Mouse (Mus musculus) ES-E14 (cell line): Measurements from ENCODE around the gene Paqr7. TPM values are rescaled to one million over a fixed set of nuclear protein-coding genes. Genes with fewer than 3 reads are reported as not detected.

Source experiments
- DNase-seq: peaks from one replicate; pipeline ENCODE4 v3.0.0-alpha.2; 2013; ENCODE audit warnings: low read depth, low spot score
- H3K27ac ChIP-seq: 2 replicates; pipeline ENCODE4 v1.5.1; 2012; ENCODE audit warnings: low read depth, mild to moderate bottlenecking, low read length, moderate library complexity, mixed read lengths; ENCODE audit not compliant: poor library complexity, insufficient read depth, severe bottlenecking
- H3K36me3 ChIP-seq: 2 replicates; pipeline ENCODE4 v1.6.1; 2012; ENCODE audit warnings: mild to moderate bottlenecking, low read length, moderate library complexity, mixed read lengths; ENCODE audit not compliant: control insufficient read depth, poor library complexity, insufficient read depth, severe bottlenecking
- H3K4me1 ChIP-seq, 2 experiments: fragments of 150-350 bp in 1 of 2; sonication (generic) in 1 of 2; 2 replicates each; pipeline ENCODE4 v1.6.1; 2012; ENCODE audit warnings: low read length in 2 of 2, mild to moderate bottlenecking in 1 of 2, mixed read lengths in 1 of 2; ENCODE audit not compliant: control insufficient read depth in 2 of 2, insufficient read depth in 2 of 2, poor library complexity in 1 of 2
- H3K4me3 ChIP-seq, 2 experiments: fragments of 150-350 bp in 1 of 2; sonication (generic) in 1 of 2; 2 replicates each; pipeline ENCODE4 v1.5.1; 2012; ENCODE audit warnings: low read length in 2 of 2, low read depth in 1 of 2, mild to moderate bottlenecking in 1 of 2, mixed read lengths in 1 of 2; ENCODE audit not compliant: insufficient read depth in 1 of 2, poor library complexity in 1 of 2, severe bottlenecking in 1 of 2
- H3K9ac ChIP-seq: 2 replicates; pipeline ENCODE4 v1.6.1; 2012; ENCODE audit warnings: low read depth, mild to moderate bottlenecking, low read length, mixed read lengths; ENCODE audit not compliant: poor library complexity, insufficient read depth, severe bottlenecking
- H3K9me3 ChIP-seq: fragments of 150-350 bp; sonication (generic); 2 replicates; pipeline ENCODE4 v1.6.1; 2012; ENCODE audit warnings: low read depth, mild to moderate bottlenecking, low read length; ENCODE audit not compliant: control insufficient read depth, insufficient read depth
- CHD2 ChIP-seq: IDR thresholded peaks from 2 replicates; pipeline ENCODE4 v1.6.1; 2014; ENCODE audit warnings: mild to moderate bottlenecking, low read depth, low read length, inconsistent platforms
- HCFC1 ChIP-seq: IDR thresholded peaks from 2 replicates; pipeline ENCODE4 v1.6.1; 2012; ENCODE audit warnings: low read length, inconsistent platforms, borderline replicate concordance; ENCODE audit not compliant: insufficient read depth
- MAFK ChIP-seq: IDR thresholded peaks from 2 replicates; pipeline ENCODE4 v1.6.1; 2014; ENCODE audit warnings: mild to moderate bottlenecking, low read depth, low read length, inconsistent platforms; ENCODE audit not compliant: insufficient read depth
- ZC3H11A ChIP-seq: IDR thresholded peaks from 2 replicates; pipeline ENCODE4 v1.6.1; 2012; ENCODE audit warnings: low read depth, mild to moderate bottlenecking, inconsistent platforms, low read length, borderline replicate concordance
- ZNF384 ChIP-seq: IDR thresholded peaks from 2 replicates; pipeline ENCODE4 v1.6.1; 2012; ENCODE audit warnings: low read depth, low read length, inconsistent platforms
- in situ Hi-C, 2 experiments: fragments of 600-800 bp; cut with MboI; formaldehyde crosslinking; loops; one replicate each; pipeline ENCODE4 v1.15.1; 2025; ENCODE audit warnings: low sequenced_read_pairs in 2 of 2, inconsistent platforms in 1 of 2; ENCODE audit not compliant: unreplicated experiment in 2 of 2
- total RNA-seq: library from RNA; depleted of rRNA; stranded (reverse); fragments of 300-350 nt; gene quantifications from 2 replicates; pipeline ENCODE4 v1.2.3, GENCODE M21; 2012

Gene Paqr7
- total RNA-seq, 1 experiment, result 4.8 TPM

DNA sequence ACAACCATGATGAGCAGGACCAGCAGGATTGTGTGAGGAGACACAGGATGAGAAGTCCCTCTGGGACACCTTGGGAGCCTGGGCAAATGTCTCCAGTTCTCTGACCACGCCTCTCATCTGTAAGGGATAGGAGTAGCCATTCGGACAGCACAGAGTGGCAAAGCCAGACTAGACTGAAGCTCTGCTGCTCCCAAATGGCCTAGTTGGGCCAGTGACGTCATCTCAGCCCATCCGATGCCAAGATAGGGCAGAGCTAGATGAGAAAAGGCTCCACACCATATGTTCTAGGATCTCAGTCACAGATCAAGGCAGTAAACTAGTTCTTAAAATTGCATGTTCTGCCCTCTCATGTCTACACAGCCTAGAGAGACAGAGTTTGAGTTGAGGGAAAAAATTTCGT is 37.6 kb upstream of the Paqr7 start:
- DNase-seq, result no peak
- Histone ChIP-seq H3K27ac (no peak overlapping the region), H3K4me3 (no peak overlapping the region), H3K9me3 (no peaks in the 10 kb centered on the region), H3K4me1 (peaks cover 12 to 24% of the 10 kb centered on the region in 2 experiments), H3K36me3 (no peaks in the 10 kb centered on the region), H3K9ac (no peak overlapping the region)
- TF ChIP-seq CHD2 (no peak), ZNF384 (no peak), ZC3H11A (no peak), HCFC1 (no peak), MAFK (no peak)
- in situ Hi-C loops, result no loop called here

GRCm38 (mm10) chr4:134460277-134460676 is 36.2 kb upstream of the Paqr7 start:
- no peaks in the 10 kb centered on the region for H3K36me3 ChIP-seq
- no peak for TF ChIP-seq CHD2
- no peak for TF ChIP-seq ZC3H11A
- no peak for TF ChIP-seq HCFC1
- no peak for TF ChIP-seq MAFK
- TF ChIP-seq ZNF384, result no peak
- H3K27ac ChIP-seq, result no peak overlapping the region
- in situ Hi-C loops, result no loop called here
- no peak overlapping the region for H3K9ac ChIP-seq
- no peaks in the 10 kb centered on the region for H3K9me3 ChIP-seq
- peaks cover 9 to 18% of the 10 kb centered on the region in 2 experiments for H3K4me1 ChIP-seq
- no peak for DNase-seq
- no peak overlapping the region for H3K4me3 ChIP-seq

DNA sequence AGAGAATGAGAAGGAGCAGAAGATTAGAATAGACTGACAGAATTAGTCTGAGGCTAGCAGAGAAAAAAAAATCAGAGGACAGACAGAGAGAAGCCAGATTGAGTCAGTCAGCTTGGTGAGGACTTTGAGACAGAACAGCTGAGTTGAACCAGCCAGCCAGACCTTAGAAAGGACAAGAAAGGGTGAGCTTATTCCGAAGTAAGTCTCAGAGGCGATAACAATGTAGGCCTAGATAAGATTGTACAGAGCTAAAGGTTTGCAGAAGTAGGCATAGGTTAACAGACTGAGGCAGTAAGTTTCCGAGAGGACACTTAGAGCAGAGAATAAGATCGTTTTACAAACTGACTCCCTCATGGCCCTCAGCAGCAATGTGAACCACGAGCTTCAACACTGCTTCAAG is 35.2 kb upstream of the Paqr7 start:
- TF ChIP-seq ZNF384, result no peak
- TF ChIP-seq HCFC1, result no peak
- no peak for TF ChIP-seq CHD2
- no peak for TF ChIP-seq ZC3H11A
- no peak for TF ChIP-seq MAFK
- Histone ChIP-seq H3K9me3 (no peaks in the 10 kb centered on the region), H3K4me1 (peaks cover 9 to 19% of the 10 kb centered on the region in 2 experiments; a peak in 3 of 4 replicates), H3K27ac (no peak overlapping the region), H3K36me3 (no peaks in the 10 kb centered on the region), H3K4me3 (no peak overlapping the region), H3K9ac (no peak overlapping the region)
- in situ Hi-C loops, result no loop called here
- DNase-seq, result no peak

- DNase-seq, result no peak
- in situ Hi-C loops, result no loop called here
- H3K27ac ChIP-seq, result 0 out of 2 replicates have a peak overlapping the region, but pooled peaks have one; percentile 9
These were observed 30.7 kb upstream of the Paqr7 start for GRCm38 (mm10) chr4:134465789-134466188.

More at GRCm38 (mm10) chr4:134465789-134466188, 30.7 kb upstream of the Paqr7 start:
- no peak for TF ChIP-seq ZC3H11A
- TF ChIP-seq ZNF384, result no peak
- TF ChIP-seq CHD2, result no peak
- TF ChIP-seq MAFK, result no peak
- no peak for TF ChIP-seq HCFC1
- Histone ChIP-seq H3K9ac (peak overlapping the region; percentile 40; the same call in 1 of the 2 replicates), H3K4me1 (peaks cover 9 to 10% of the 10 kb centered on the region in 2 experiments; a peak in 3 of 4 replicates), H3K4me3 (peak overlapping the region in 1 of 2 experiments; percentile 20; a peak in 1 of 4 replicates), H3K9me3 (no peaks in the 10 kb centered on the region), H3K36me3 (peaks cover under 1% of the 10 kb centered on the region)
